Mouse (Mus musculus): ENCODE measurements at regions not wholly inside any gene's neighbourhood (a gene's known extent, or its start where the extent isn't known, plus 50 kb on each side); places are given as distances from the start of the nearest gene placed in this dataset.

DNA sequence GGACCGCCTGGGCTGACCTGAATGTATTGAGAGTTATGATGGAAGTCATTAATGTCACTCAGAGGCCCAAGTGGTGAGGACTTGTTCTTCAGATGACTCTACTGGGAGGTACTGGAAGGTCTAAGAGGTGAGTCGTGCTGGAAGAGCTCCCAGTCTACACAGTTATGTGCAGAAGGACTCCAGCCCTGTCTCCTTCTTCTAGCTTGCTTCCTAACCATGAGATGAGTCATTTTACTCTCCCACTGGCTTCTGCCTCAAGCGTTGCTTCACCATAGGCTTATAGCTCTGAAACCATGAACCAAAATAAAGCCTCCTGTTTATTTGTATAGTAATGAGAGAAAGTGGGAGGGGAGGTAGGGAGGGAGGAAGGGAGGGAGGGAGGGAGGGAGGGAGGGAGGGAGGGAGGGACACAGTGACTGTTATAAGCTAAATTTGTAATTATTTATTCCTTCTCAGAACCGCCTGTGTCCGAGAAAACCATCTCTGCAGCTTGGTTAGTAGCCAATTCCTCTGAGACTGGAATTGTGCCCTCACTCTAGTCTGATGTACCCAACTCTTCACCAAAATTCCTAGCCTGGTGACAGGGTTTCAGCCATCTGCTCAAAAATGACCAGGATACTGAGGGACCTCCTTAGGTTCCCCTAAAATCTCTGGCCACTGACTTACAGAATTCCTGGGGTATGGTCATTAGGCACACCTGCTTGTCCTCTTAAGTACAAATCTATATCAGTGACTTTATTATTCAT, 211.6 kb upstream of the Atp2b1 start:
- no peaks in the 10 kb centered on the region for H3K9me3 ChIP-seq (replicated peaks)
- no peaks in the 10 kb centered on the region for H3K36me3 ChIP-seq
- no peak overlapping the region for H3K27ac ChIP-seq (replicated peaks)
- H3K9ac ChIP-seq (replicated peaks): no peak overlapping the region
- WGBS: 85% methylated on average over 5 of the region's 5 CpGs
- H3K4me3 ChIP-seq (replicated peaks): no peak overlapping the region
- no peak overlapping the region for H3K4me2 ChIP-seq
- H3K27me3 ChIP-seq (replicated peaks): no peaks in the 10 kb centered on the region
- no peaks in the 10 kb centered on the region for H3K4me1 ChIP-seq
- ATAC-seq (ENCODE audit: low FRiP score): no peak

- H3K9ac ChIP-seq (replicated peaks): no peak overlapping the region
- ATAC-seq (ENCODE audit: low FRiP score): peak; percentile 74
- no peaks in the 10 kb centered on the region for H3K27me3 ChIP-seq (replicated peaks)
- no peaks in the 10 kb centered on the region for H3K4me1 ChIP-seq
- no peaks in the 10 kb centered on the region for H3K9me3 ChIP-seq (replicated peaks)
- H3K4me2 ChIP-seq: no peak overlapping the region
- no peaks in the 10 kb centered on the region for H3K36me3 ChIP-seq
- peak overlapping the region; percentile 60; the same call in 1 of the 2 replicates for H3K27ac ChIP-seq (replicated peaks)
- 43% methylated on average over 2 of the region's 2 CpGs for WGBS
- no peak overlapping the region for H3K4me3 ChIP-seq (replicated peaks)
Observed at GRCm38 (mm10) chr10:98703642-98704293, 210.4 kb upstream of the Atp2b1 start.

DNA sequence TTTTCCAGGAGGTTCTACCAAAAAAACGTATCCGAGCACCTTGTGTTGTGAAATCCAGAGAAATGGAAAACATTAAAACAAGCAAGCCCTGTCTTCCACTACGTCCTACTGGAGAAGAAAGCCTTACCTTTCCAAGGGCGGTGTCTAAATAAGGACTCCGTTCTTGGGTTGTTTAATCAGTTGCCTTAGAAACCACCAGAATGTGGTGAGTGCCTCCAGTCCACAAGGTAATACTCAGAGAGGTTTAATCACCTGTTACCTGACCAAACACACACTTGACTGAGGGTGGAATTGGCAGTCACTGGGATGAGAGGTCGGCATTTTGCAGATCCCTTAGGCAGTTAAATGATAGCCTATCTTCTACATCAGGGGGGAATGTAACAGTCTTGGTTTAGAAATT, 209.6 kb upstream of the Atp2b1 start:
- no peak overlapping the region for H3K27ac ChIP-seq (replicated peaks)
- no peaks in the 10 kb centered on the region for H3K4me1 ChIP-seq
- no peak overlapping the region for H3K4me2 ChIP-seq
- H3K36me3 ChIP-seq: no peaks in the 10 kb centered on the region
- H3K9me3 ChIP-seq (replicated peaks): no peaks in the 10 kb centered on the region
- H3K27me3 ChIP-seq (replicated peaks): no peaks in the 10 kb centered on the region
- H3K9ac ChIP-seq (replicated peaks): no peak overlapping the region
- no peak for ATAC-seq (ENCODE audit: low FRiP score)
- H3K4me3 ChIP-seq (replicated peaks): no peak overlapping the region
- 84% methylated on average over 6 of the region's 6 CpGs for WGBS

- Histone ChIP-seq H3K4me3 (replicated peaks) (no peak overlapping the region), H3K9ac (replicated peaks) (no peak overlapping the region), H3K4me1 (no peaks in the 10 kb centered on the region), H3K4me2 (no peak overlapping the region), H3K27ac (replicated peaks) (no peak overlapping the region), H3K27me3 (replicated peaks) (no peaks in the 10 kb centered on the region), H3K9me3 (replicated peaks) (no peaks in the 10 kb centered on the region), H3K36me3 (no peaks in the 10 kb centered on the region)
- no peak for ATAC-seq (ENCODE audit: low FRiP score)
- 88% methylated on average over 4 of the region's 4 CpGs for WGBS
Observed at GRCm38 (mm10) chr10:98717856-98718255, 196.3 kb upstream of the Atp2b1 start.

GRCm38 (mm10) chr10:98718706-98719105, 195.5 kb upstream of the Atp2b1 start:
- no peak overlapping the region for H3K4me3 ChIP-seq (replicated peaks)
- H3K4me1 ChIP-seq: no peaks in the 10 kb centered on the region
- H3K9me3 ChIP-seq (replicated peaks): no peaks in the 10 kb centered on the region
- WGBS: 88% methylated on average over 4 of the region's 4 CpGs
- H3K27ac ChIP-seq (replicated peaks): no peak overlapping the region
- H3K4me2 ChIP-seq: no peak overlapping the region
- H3K36me3 ChIP-seq: no peaks in the 10 kb centered on the region
- no peaks in the 10 kb centered on the region for H3K27me3 ChIP-seq (replicated peaks)
- ATAC-seq (ENCODE audit: low FRiP score): no peak
- H3K9ac ChIP-seq (replicated peaks): no peak overlapping the region

DNA sequence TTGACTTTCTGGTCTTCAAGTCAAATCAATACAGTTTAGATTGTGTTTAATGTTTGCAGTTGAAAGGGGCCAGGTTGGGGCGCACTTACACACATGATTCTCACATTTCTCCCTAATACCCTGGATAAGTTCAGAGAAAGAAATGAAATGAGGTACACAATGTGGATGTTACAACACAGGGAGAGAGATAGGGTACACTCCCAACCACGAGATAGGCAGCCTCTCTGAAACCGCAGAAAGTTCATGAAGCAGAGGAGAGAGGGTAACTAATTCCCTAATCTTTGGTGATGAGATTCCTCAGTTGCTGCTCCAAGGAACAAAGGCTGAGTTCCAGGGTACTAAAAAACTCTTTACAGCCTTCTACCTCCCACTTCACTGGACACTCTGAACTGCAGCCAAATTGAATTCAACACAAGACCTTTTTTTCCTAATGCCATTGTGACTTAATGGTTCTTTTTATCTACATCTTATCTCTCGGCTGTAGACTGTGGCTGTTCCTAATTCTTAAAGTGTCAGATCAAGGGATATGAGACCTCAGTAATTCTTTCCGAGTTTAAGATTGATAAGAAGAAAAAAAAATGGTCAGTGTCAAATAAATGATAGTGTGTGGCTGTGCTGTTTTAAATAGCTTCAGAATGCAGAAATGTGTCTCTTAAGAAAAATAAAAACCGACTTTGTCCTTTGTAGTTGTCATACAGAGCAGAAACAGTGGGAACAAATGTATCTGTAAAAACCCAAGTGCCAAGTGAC, 193.8 kb upstream of the Atp2b1 start:
- Histone ChIP-seq H3K4me3 (replicated peaks) (no peak overlapping the region), H3K27ac (replicated peaks) (no peak overlapping the region), H3K27me3 (replicated peaks) (no peaks in the 10 kb centered on the region), H3K9me3 (replicated peaks) (no peaks in the 10 kb centered on the region), H3K4me1 (no peaks in the 10 kb centered on the region), H3K9ac (replicated peaks) (no peak overlapping the region), H3K4me2 (no peak overlapping the region), H3K36me3 (no peaks in the 10 kb centered on the region)
- WGBS: 35% methylated on average over 6 of the region's 6 CpGs
- no peak for ATAC-seq (ENCODE audit: low FRiP score)

DNA sequence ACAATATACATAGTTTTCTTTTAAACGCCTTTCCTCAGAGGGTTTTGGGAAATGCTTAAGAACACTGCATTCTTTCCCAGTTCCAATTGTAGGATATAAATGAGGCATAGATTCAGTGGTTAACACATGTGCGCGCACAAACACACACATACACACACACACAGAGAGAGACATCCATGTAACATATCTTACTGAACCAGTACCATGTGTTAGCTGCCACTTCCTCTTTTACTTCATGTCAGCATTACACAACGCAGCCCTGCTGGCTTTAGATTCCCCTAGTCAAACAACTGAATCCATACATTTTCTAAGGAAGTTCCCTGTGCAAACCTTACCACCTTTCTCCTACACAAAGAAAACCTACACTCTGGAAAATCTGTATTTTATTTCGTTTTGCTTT, 189.1 kb upstream of the Atp2b1 start:
- H3K27me3 ChIP-seq (replicated peaks): no peaks in the 10 kb centered on the region
- no peak overlapping the region for H3K27ac ChIP-seq (replicated peaks)
- H3K4me3 ChIP-seq (replicated peaks): no peak overlapping the region
- H3K9me3 ChIP-seq (replicated peaks): no peaks in the 10 kb centered on the region
- no peaks in the 10 kb centered on the region for H3K4me1 ChIP-seq
- H3K36me3 ChIP-seq: no peaks in the 10 kb centered on the region
- no peak for ATAC-seq (ENCODE audit: low FRiP score)
- no peak overlapping the region for H3K4me2 ChIP-seq
- H3K9ac ChIP-seq (replicated peaks): no peak overlapping the region
- 89% methylated on average over 5 of the region's 5 CpGs for WGBS

DNA sequence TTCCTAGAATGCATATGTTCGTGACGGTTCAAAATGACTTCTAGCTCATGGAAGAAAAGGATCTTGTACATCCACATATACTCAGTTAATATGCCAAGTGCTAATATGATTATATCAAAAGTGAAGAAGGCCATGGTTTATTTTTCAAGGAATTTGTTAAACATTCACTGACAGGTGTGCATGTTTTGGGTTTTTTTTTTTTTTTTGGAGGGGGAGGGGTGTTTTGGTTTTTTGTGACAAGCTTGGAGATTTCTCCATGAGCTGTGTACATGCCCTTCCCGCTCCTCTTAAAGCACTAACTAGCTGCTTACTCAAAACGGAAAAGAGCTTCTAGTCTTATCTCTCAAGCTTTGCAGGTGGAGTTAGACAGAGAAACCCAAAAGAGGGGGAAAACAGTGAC, 187.1 kb upstream of the Atp2b1 start:
- Histone ChIP-seq H3K4me2 (no peak overlapping the region), H3K9me3 (replicated peaks) (no peaks in the 10 kb centered on the region), H3K27ac (replicated peaks) (no peak overlapping the region), H3K9ac (replicated peaks) (no peak overlapping the region), H3K27me3 (replicated peaks) (no peaks in the 10 kb centered on the region), H3K4me3 (replicated peaks) (no peak overlapping the region), H3K4me1 (no peaks in the 10 kb centered on the region), H3K36me3 (no peaks in the 10 kb centered on the region)
- no peak for ATAC-seq (ENCODE audit: low FRiP score)
- WGBS: 93% methylated on average over 4 of the region's 4 CpGs

DNA sequence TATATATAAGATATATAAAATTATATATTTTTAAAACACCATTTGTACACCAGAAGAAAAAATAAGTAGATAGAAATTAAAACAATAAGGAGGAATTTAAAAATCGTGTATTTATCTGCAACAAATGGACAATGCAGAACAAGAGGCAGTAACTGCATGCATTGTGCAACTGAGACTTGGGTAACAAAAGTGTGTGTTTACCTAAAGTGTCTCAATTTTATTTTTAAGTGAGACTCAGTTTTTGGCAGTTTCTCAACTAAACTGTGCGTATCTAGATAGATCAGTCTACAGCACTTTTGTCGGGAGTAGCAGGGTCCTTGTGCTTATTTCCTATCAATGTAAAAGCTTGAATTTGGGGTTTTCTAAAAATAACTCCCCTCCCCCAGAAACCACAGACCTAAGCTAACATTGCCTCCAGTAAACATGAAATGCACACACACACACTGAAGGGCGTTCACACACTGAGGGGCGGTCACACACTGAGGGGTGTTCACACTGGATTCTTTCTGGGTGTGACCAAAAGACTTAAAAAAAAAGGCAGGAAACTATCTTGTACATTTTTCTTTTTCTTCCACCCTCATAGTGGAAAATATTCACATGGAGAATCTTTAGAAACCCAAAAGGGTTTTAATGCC, 185.7 kb upstream of the Atp2b1 start:
- no peaks in the 10 kb centered on the region for H3K27me3 ChIP-seq (replicated peaks)
- 91% methylated on average over 5 of the region's 5 CpGs for WGBS
- no peaks in the 10 kb centered on the region for H3K9me3 ChIP-seq (replicated peaks)
- no peak overlapping the region for H3K27ac ChIP-seq (replicated peaks)
- ATAC-seq (ENCODE audit: low FRiP score): no peak
- H3K4me3 ChIP-seq (replicated peaks): no peak overlapping the region
- no peak overlapping the region for H3K4me2 ChIP-seq
- no peaks in the 10 kb centered on the region for H3K36me3 ChIP-seq
- no peak overlapping the region for H3K9ac ChIP-seq (replicated peaks)
- no peaks in the 10 kb centered on the region for H3K4me1 ChIP-seq

GRCm38 (mm10) chr10:98733950-98734585, 180.1 kb upstream of the Atp2b1 start:
- no peak overlapping the region for H3K27ac ChIP-seq (replicated peaks)
- H3K9ac ChIP-seq (replicated peaks): no peak overlapping the region
- ATAC-seq (ENCODE audit: low FRiP score): no peak
- no peaks in the 10 kb centered on the region for H3K27me3 ChIP-seq (replicated peaks)
- no peaks in the 10 kb centered on the region for H3K36me3 ChIP-seq
- WGBS: 83% methylated on average over 7 of the region's 7 CpGs
- H3K9me3 ChIP-seq (replicated peaks): no peaks in the 10 kb centered on the region
- no peak overlapping the region for H3K4me3 ChIP-seq (replicated peaks)
- no peak overlapping the region for H3K4me2 ChIP-seq
- H3K4me1 ChIP-seq: no peaks in the 10 kb centered on the region

GRCm38 (mm10) chr10:98740507-98741147, 173.6 kb upstream of the Atp2b1 start:
- no peaks in the 10 kb centered on the region for H3K36me3 ChIP-seq
- no peak for ATAC-seq (ENCODE audit: low FRiP score)
- H3K27me3 ChIP-seq (replicated peaks): no peaks in the 10 kb centered on the region
- H3K4me3 ChIP-seq (replicated peaks): no peak overlapping the region
- 88% methylated on average over 7 of the region's 7 CpGs for WGBS
- H3K27ac ChIP-seq (replicated peaks): no peak overlapping the region
- no peak overlapping the region for H3K9ac ChIP-seq (replicated peaks)
- no peaks in the 10 kb centered on the region for H3K9me3 ChIP-seq (replicated peaks)
- H3K4me1 ChIP-seq: no peaks in the 10 kb centered on the region
- no peak overlapping the region for H3K4me2 ChIP-seq

Measured in neural tube, embryonic 15.5 days (tissue).